In genomic region chr16:48309912-48310630, GRCm38 (mm10) we compare ENCODE assay signal across 22 mouse cellular contexts. TPM values are rescaled to one million over a fixed set of nuclear protein-coding genes. Genes with fewer than 3 reads are reported as not detected.
"Had no signal": no experiment of that assay in that cellular context is flagged by ENCODE, and none has a peak within 500 bp of the region (broad histone marks: within the 10 kb centered on the region; RNA-seq: fewer than 3 reads in every experiment).

No protein-coding gene starts in this region.

- H3K4me2 ChIP-seq: kidney, embryonic 15.5 days; limb, embryonic 13.5 days; liver, embryonic 12.5 days; liver, embryonic 15.5 days; midbrain, embryonic 12.5 days; midbrain, embryonic 15.5 days; neural tube, embryonic 13.5 days; stomach, embryonic 15.5 days had no signal

- H3K9ac ChIP-seq: kidney, embryonic 15.5 days; limb, embryonic 13.5 days; liver, embryonic 12.5 days; liver, embryonic 15.5 days; midbrain, embryonic 12.5 days; midbrain, embryonic 15.5 days; neural tube, embryonic 13.5 days; stomach, embryonic 15.5 days had no signal

- ATAC-seq: liver, embryonic 12.5 days; midbrain, embryonic 15.5 days had no signal

- H3K9me3 ChIP-seq: kidney, embryonic 15.5 days; limb, embryonic 10.5 days; limb, embryonic 13.5 days; liver, embryonic 12.5 days; liver, embryonic 15.5 days; midbrain, embryonic 12.5 days; midbrain, embryonic 15.5 days; neural tube, embryonic 13.5 days; stomach, embryonic 15.5 days had no signal

- DNase-seq: kidney, adult 2 months; kidney, postnatal 10 days; kidney, postnatal 36 days; liver; lung, adult 2 months; retina, postnatal 1 day; right cerebral cortex, postnatal 25 days; spleen, adult 18-20 months; thymus, postnatal 36 days had no signal

- H3K27me3 ChIP-seq: kidney, embryonic 15.5 days; limb, embryonic 13.5 days; liver, embryonic 12.5 days; liver, embryonic 15.5 days; midbrain, embryonic 12.5 days; midbrain, embryonic 15.5 days; neural tube, embryonic 13.5 days; stomach, embryonic 15.5 days had no signal

- H3K36me3 ChIP-seq: kidney, embryonic 15.5 days; limb, embryonic 10.5 days; limb, embryonic 13.5 days; liver, embryonic 12.5 days; liver, embryonic 15.5 days; midbrain, embryonic 12.5 days; midbrain, embryonic 15.5 days; neural tube, embryonic 13.5 days; stomach, embryonic 15.5 days had no signal

- H3K27ac ChIP-seq: kidney, embryonic 15.5 days; limb, embryonic 10.5 days; limb, embryonic 13.5 days; liver, embryonic 12.5 days; liver, embryonic 15.5 days; macrophage; midbrain, embryonic 12.5 days; midbrain, embryonic 15.5 days; neural tube, embryonic 13.5 days; stomach, embryonic 15.5 days had no signal

- H3K4me3 ChIP-seq: kidney, embryonic 15.5 days; limb, embryonic 10.5 days; limb, embryonic 13.5 days; liver, embryonic 12.5 days; liver, embryonic 15.5 days; midbrain, embryonic 12.5 days; midbrain, embryonic 15.5 days; myocyte; neural tube, embryonic 13.5 days; stomach, embryonic 15.5 days had no signal

- H3K4me1 ChIP-seq: kidney, embryonic 15.5 days; limb, embryonic 10.5 days; limb, embryonic 13.5 days; liver, embryonic 12.5 days; liver, embryonic 15.5 days; midbrain, embryonic 12.5 days; midbrain, embryonic 15.5 days; neural tube, embryonic 13.5 days; stomach, embryonic 15.5 days had no signal

RNA-seq across cellular contexts. Expression of gene Dppa2, which starts 6.4 kb away (rescaled TPM):
- polyA plus RNA-seq: kidney, adult 2 months; kidney, embryonic 15.5 days; limb, embryonic 10.5 days; limb, embryonic 13.5 days; liver, embryonic 12.5 days; liver, embryonic 15.5 days; lung, adult 2 months; macrophage; midbrain, embryonic 12.5 days; midbrain, embryonic 15.5 days; neural tube, embryonic 13.5 days; stomach, embryonic 15.5 days; urinary bladder, adult 2 months had no signal

RNA-seq across cellular contexts. Expression of gene Dppa4, which starts 26.5 kb away (rescaled TPM):
- polyA plus RNA-seq: kidney, adult 2 months; kidney, embryonic 15.5 days; limb, embryonic 10.5 days; limb, embryonic 13.5 days; liver, embryonic 15.5 days; lung, adult 2 months; lung, embryonic 16.5 days; macrophage; midbrain, embryonic 12.5 days; midbrain, embryonic 15.5 days; neural tube, embryonic 13.5 days; stomach, embryonic 15.5 days; urinary bladder, adult 2 months had no signal
